Mouse (Mus musculus) liver, embryonic 14.5 days (tissue): ENCODE results near the gene Gm49388. TPM values are rescaled to one million over a fixed set of nuclear protein-coding genes. Genes with fewer than 3 reads are reported as not detected.

Source experiments
- ATAC-seq: fragments of 200-750 bp; cut with Nextera tagmentation; 2 replicates; pipeline ENCODE4 v1.8.0; 2017; ENCODE audit warnings: moderate number of reproducible peaks, mild to moderate bottlenecking, moderate library complexity; ENCODE audit not compliant: insufficient read depth
- DNase-seq, 3 experiments: peaks; one replicate each; pipeline ENCODE4 v3.0.0-alpha.2; 2012 to 2013; ENCODE audit warnings: low read depth in 3 of 3, low spot score in 3 of 3
- H3K27ac ChIP-seq: fragments of 300-500 bp; sonication (generic); 2 replicates; pipeline ENCODE4 v1.5.1; 2014; ENCODE audit warnings: moderate library complexity, mild to moderate bottlenecking, control low read depth, inconsistent platforms
- H3K27me3 ChIP-seq: fragments of 300-500 bp; sonication (generic); 2 replicates; pipeline ENCODE4 v1.6.1; 2014; ENCODE audit warnings: mild to moderate bottlenecking, low read length, moderate library complexity; ENCODE audit not compliant: control insufficient read depth, insufficient read depth
- H3K36me3 ChIP-seq: fragments of 300-500 bp; sonication (generic); replicated peaks from 2 replicates; pipeline ENCODE4 v1.6.1; 2014; ENCODE audit warnings: low read depth; ENCODE audit not compliant: control insufficient read depth, insufficient read depth
- H3K4me1 ChIP-seq, 2 experiments: fragments of 200-500 bp in 1 of 2; fragments of 300-500 bp in 1 of 2; sonication (generic) in 1 of 2; replicated peaks; 2 replicates each; pipeline ENCODE4 v1.6.1; 2012 to 2014; ENCODE audit warnings: antibody characterized with exemption in 1 of 2, inconsistent platforms in 1 of 2, low read length in 1 of 2; ENCODE audit not compliant: control insufficient read depth in 2 of 2, insufficient read depth in 2 of 2
- H3K4me2 ChIP-seq: fragments of 300-500 bp; sonication (generic); 2 replicates; pipeline ENCODE4 v1.6.1; 2014; ENCODE audit warnings: low read depth, mild to moderate bottlenecking, control low read depth, moderate library complexity
- H3K4me3 ChIP-seq, 2 experiments: fragments of 200-500 bp in 1 of 2; fragments of 300-500 bp in 1 of 2; sonication (generic) in 1 of 2; 2 replicates each; pipeline ENCODE4 v1.5.1; 2012 to 2014; ENCODE audit warnings: low read depth in 2 of 2, low read length in 2 of 2, mild to moderate bottlenecking in 2 of 2, control low read depth in 1 of 2, inconsistent platforms in 1 of 2, moderate library complexity in 1 of 2; ENCODE audit not compliant: insufficient read depth in 1 of 2
- H3K9ac ChIP-seq: fragments of 300-500 bp; sonication (generic); replicated peaks from 2 replicates; pipeline ENCODE4 v1.6.1; 2014; ENCODE audit warnings: mild to moderate bottlenecking, control low read depth, moderate library complexity
- H3K9me3 ChIP-seq: fragments of 300-500 bp; sonication (generic); 2 replicates; pipeline ENCODE4 v1.6.1; 2016; ENCODE audit warnings: low read length, mixed read lengths; ENCODE audit not compliant: control insufficient read depth
- CTCF ChIP-seq: IDR thresholded peaks from 2 replicates; pipeline ENCODE4 v1.5.1; 2016; ENCODE audit warnings: antibody characterized with exemption, low read depth, control low read depth
- EP300 ChIP-seq: IDR thresholded peaks from 2 replicates; pipeline ENCODE4 v1.6.1; 2016; ENCODE audit warnings: antibody characterized with exemption, low read depth
- WGBS: fragments of 180-500 bp; shearing (Covaris S2); extraction: QIAGEN DNeasy Blood & Tissue Kit; methylation state at CpG from one replicate; pipeline ENCODE4 v1.1.7; 2014; ENCODE audit not compliant: insufficient replicate concordance; 5-methylcytosine and 5-hydroxymethylcytosine counted together
- polyA plus RNA-seq, 2 experiments: library from polyadenylated mRNA; depleted of rRNA in 1 of 2; stranded (reverse) in 1 of 2; unstranded in 1 of 2; fragments of >200 nt; fragmentation: Nextera tagmentation in 1 of 2; extraction: Ambion mirVana in 1 of 2; gene quantifications; 2 replicates each; pipeline versions ENCODE4 v1.2.1 to v1.2.3; 2012 to 2014

Gm49388 gene
- polyA plus RNA-seq, 2 experiments: 1.2 TPM; not detected in 1

DNA sequence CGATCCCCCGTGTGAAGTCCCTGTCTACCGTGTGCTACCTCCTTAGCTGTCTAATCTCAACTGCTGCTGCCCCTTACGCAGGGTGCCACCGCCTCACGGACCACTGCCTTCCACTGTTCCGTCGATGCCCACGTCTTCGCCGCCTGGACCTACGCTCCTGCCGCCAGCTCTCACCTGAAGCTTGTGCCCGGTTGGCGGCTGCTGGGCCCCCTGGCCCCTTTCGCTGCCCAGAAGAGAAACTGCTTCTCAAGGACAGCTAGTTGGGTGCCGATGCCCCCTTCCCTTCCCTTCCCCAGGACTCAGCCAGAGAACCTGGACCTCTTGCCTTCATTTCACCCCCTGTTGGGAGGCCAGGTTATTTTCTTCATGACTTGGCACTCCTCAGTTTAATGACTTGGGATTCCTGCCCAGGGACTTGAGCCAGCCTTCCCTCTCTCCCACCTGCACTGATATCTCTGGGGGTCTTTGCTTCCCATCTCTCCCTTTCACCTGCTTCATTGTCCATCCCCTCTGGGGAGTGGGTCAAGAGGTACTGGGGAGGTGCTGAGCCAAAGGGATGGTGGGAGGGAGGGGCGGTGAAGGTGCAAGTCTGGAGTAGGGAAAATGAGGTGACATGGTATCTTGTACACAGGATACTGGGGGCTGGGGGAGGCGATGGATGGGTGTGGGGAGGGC, 17.6 kb upstream of the Gm49388 start:
- H3K9ac ChIP-seq: peak overlapping the region; percentile 90
- peak overlapping the region; percentile 94 for H3K4me2 ChIP-seq
- WGBS: 54% methylated on average over 19 of the region's 19 CpGs
- DNase-seq (no peak), ATAC-seq (peak; percentile 50)
- H3K4me1 ChIP-seq: peaks cover 35 to 51% of the 10 kb centered on the region in 2 experiments
- H3K27ac ChIP-seq: peak overlapping the region; percentile 93
- no peaks in the 10 kb centered on the region for H3K36me3 ChIP-seq
- peak overlapping the region; percentile 58 to 72 for H3K4me3 ChIP-seq
- TF ChIP-seq CTCF (no peak), EP300 (no peak)
- H3K9me3 ChIP-seq: no peaks in the 10 kb centered on the region
- H3K27me3 ChIP-seq: no peaks in the 10 kb centered on the region

GRCm38 (mm10) chr7:127768346-127768996, 16.9 kb upstream of the Gm49388 start:
- no peak for ATAC-seq
- WGBS: 48% methylated on average over 13 of the region's 13 CpGs

GRCm38 (mm10) chr7:127768997-127769593, 16.3 kb upstream of the Gm49388 start:
- TF ChIP-seq EP300 (no peak), CTCF (no peak)
- peaks cover 35 to 53% of the 10 kb centered on the region in 2 experiments for H3K4me1 ChIP-seq
- H3K27me3 ChIP-seq: no peaks in the 10 kb centered on the region
- WGBS: 1% methylated on average over 16 of the region's 16 CpGs
- peak overlapping the region; percentile 90 for H3K9ac ChIP-seq
- peak overlapping the region; percentile 58 to 72 for H3K4me3 ChIP-seq
- H3K27ac ChIP-seq: peak overlapping the region; percentile 93
- H3K4me2 ChIP-seq: peak overlapping the region; percentile 94
- DNase-seq (peak; percentile 76 to 83 (median 77)), ATAC-seq (peak; percentile 1; the same call in 1 of the 2 replicates)
- no peaks in the 10 kb centered on the region for H3K9me3 ChIP-seq
- H3K36me3 ChIP-seq: no peaks in the 10 kb centered on the region

More at GRCm38 (mm10) chr7:127768346-127768996, 16.9 kb upstream of the Gm49388 start:
- TF ChIP-seq EP300 (no peak), CTCF (peak; percentile 77)
- Histone ChIP-seq H3K9me3 (no peaks in the 10 kb centered on the region), H3K27ac (peak overlapping the region; percentile 93), H3K9ac (peak overlapping the region; percentile 90), H3K4me2 (peak overlapping the region; percentile 94), H3K27me3 (no peaks in the 10 kb centered on the region), H3K36me3 (no peaks in the 10 kb centered on the region), H3K4me3 (peak overlapping the region; percentile 58 to 72), H3K4me1 (peaks cover 35 to 51% of the 10 kb centered on the region in 2 experiments)
- no peak for DNase-seq

- peak within 1 kb of the TSS; percentile 58 to 72 for H3K4me3 ChIP-seq
- peak within 1 kb of the TSS; percentile 90 for H3K9ac ChIP-seq
- H3K4me1 ChIP-seq: peaks cover 35 to 53% of the 10 kb centered on the region in 2 experiments
- no peaks in the 10 kb centered on the region for H3K27me3 ChIP-seq
- TF ChIP-seq CTCF (no peak), EP300 (no peak)
- under 1% methylated on average over 24 of the region's 24 CpGs for WGBS
- H3K9me3 ChIP-seq: no peaks in the 10 kb centered on the region
- H3K36me3 ChIP-seq: no peaks in the 10 kb centered on the region
- H3K27ac ChIP-seq: peak within 1 kb of the TSS; percentile 93
- peak within 1 kb of the TSS; percentile 94 for H3K4me2 ChIP-seq
- ATAC-seq (peak; percentile 11; the same call in 1 of the 2 replicates), DNase-seq (peak in 1 of 3 experiments; percentile 52)
Measured at GRCm38 (mm10) chr7:127769651-127770038, 15.8 kb upstream of the Gm49388 start, which contains the start of gene Orai3. Gene Orai3 (plus strand): TSS chr7:127769815.
